Mouse (Mus musculus): ENCODE measurements around the gene Alad.

GRCm38 (mm10) chr4:62543782-62544181, 24.1 kb upstream of the Alad start:
- TF ChIP-seq CTCF (IDR thresholded peaks at IDR 0.05) (no peak), EP300 (IDR thresholded peaks at IDR 0.05) (no peak)

Data from lung, postnatal 0 days (tissue).